Mouse (Mus musculus) gastrocnemius, adult 18-20 months (tissue): ENCODE measurements around the gene Rab3c. TPM values are rescaled to one million over a fixed set of nuclear protein-coding genes. Genes with fewer than 3 reads are reported as not detected.

Experiments used
- DNase-seq: peaks from one replicate; pipeline ENCODE4 v3.0.0; 2021; ENCODE audit warnings: low spot score
- total RNA-seq, 2 experiments: library from RNA; stranded (reverse); gene quantifications; 2 replicates each; pipeline ENCODE4 v1.2.3; 2021

Rab3c gene
- total RNA-seq, 2 experiments from 2014 or later, result not detected

DNA sequence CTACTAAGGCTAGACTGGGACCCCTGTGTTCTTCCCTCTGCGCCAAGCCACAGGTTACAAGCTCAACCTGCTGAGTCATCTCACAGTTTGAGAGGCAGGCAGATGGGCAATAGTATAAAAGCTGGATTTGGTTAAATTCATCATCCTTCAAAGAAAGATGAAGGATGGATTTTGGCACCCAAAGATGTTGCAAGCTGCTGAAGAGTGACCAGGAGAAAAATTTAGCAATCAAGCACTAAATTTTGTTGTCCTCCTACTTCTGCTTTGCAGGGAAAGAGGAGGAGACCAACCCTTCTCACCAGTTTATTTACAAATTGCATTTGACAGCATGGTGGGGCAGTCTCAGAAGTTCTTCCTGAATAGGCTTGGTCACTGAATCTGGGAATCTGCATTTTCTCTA, 90.8 kb downstream of the Rab3c start:
- DNase-seq, result no peak

GRCm38 (mm10) chr13:110184963-110185685, 95.7 kb downstream of the Rab3c start:
- no peak for DNase-seq

DNA sequence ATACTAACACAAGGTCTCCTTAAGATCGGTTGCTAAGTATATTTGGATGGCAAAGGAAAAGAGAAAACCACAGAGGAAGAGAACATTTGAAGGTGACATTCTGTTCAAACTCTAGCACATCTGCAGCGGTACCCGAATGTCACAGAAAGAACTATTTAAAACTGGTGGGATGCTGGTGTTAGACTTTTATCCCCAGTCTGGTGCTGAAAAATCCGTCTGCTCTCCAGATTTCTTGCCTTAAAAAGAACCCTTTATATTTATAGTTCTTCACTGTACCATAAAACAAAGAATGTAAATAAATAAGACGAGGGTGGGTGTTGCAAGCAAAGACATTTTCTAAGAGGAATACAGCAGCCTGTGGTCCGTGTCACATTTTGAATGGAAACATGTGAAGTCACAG, 105.1 kb downstream of the Rab3c start:
- no peak for DNase-seq

DNA sequence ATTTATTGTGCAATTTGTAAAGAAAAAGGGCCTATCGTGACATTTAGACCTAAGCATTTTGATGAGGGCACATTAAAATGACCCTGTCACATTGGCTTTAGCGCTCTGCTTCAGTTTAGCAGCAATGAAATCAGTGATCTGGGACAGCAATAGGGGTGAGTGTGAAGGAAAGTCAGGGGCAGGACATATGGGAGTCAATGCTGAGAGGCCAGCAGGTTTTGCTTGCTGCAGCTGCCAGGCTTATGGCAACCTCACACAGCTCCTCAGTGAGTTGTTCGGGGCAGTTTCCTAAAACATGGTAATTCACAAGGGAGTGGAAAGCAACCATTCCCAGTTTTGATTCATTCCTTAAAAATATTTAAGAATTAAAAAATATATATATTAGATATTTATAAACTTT, 111.1 kb downstream of the Rab3c start:
- no peak for DNase-seq

GRCm38 (mm10) chr13:110169152-110169551, 111.6 kb downstream of the Rab3c start:
- DNase-seq, result no peak

DNA sequence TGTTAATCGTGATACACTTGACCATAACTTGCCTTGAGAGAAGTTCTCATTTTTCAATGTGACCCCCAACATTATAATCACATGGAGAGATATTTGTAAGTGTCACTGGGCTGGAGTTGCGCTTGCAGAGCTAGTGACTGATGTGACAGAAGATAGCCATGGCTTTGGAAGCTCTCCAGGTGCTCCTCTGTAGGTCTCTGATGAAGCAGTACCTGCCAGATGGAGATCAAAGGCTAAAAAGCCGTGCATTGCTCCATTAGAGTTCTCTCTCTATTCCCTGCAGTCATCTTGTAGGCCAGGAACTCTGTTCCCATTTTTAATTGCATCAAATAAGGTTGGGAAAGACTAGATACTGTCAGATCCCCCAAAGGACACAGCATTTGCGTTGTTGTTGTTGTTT, 112.2 kb downstream of the Rab3c start:
- no peak for DNase-seq

- DNase-seq, result no peak
These were observed 114.0 kb downstream of the Rab3c start for GRCm38 (mm10) chr13:110166622-110167330.

GRCm38 (mm10) chr13:110159980-110160379, 120.8 kb downstream of the Rab3c start:
- no peak for DNase-seq

DNA sequence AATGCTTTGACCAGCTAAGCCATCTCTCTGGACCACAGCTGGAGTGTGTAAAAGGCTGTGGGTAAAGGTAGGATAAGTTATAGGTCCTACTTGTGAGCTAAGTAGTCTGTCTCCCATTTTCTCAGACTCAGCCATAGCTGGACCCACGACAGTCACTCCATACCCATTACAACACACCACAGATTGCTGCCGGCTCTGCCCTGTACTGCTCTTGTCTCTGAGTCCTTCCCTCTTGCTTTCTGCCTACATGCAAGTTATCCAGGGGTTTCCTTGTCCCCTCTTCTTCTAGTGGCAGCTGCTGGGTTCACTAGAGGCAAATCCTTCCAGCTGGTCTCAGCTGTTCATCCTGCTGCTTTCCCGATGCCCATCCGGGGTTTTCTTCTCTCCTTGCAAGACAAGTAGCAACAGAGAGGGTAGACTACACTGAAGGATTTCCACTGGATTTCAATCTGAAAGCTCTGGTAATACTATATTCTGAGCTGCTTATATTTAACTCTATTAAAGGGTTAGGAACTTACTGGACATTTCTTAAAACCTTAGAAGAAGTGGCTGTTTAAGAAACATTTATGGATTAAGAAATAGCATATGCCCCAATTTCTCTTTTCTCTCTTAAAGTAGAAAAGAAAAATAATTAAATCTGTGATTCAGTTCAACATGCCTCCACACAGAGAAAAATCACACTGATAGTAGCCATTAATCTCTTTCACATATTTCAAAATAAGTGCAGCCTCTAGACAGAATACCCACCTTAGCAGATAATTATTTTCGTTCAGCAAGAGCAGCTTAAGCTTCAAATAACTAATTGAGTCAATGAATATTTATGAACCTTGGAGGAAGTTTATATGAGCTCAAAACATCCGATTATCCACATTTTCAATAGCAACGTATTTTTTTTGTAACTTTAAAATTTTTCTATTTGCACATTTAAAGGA, 121.9 kb downstream of the Rab3c start:
- DNase-seq, result no peak

DNA sequence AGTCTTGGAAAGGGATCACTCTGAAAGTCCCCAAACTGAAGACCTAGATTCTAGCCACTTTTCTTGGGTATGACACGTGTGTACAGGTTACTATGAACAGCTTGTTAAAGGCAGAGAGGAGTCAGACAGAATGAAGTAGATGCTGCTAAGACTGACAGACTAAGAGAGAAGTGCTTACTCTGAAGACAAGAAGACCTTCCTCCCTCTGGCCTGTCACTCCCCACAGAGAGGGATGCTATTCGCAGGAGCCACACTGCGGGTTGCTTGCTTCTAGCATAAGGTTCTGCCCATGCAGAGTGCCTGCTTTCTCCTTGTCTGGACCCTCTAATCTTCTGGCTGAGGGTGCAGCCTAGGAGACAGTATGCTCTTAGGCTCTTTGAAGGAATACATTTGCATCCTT, 135.3 kb downstream of the Rab3c start:
- no peak for DNase-seq

DNA sequence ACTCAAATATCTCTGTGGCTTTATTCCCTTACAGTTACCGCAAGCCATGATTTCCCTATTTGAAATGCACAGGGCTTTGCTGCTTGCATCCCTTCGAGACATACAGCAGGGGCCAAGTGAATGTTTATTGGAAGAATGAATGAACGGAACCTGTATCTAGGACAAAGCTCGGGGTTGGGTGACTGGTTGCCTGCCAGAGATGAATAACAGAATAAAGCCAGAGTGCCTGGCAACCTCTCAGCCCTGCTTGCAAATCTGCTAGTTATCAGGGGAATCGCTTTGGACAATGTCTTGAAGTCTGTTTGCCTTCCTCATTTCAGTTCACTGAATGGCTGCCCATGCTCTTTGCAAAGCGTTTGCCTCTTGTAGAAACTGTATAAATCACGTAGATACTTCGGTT, 135.8 kb downstream of the Rab3c start:
- DNase-seq, result no peak

GRCm38 (mm10) chr13:110139339-110139738, 141.5 kb downstream of the Rab3c start:
- DNase-seq, result no peak

DNA sequence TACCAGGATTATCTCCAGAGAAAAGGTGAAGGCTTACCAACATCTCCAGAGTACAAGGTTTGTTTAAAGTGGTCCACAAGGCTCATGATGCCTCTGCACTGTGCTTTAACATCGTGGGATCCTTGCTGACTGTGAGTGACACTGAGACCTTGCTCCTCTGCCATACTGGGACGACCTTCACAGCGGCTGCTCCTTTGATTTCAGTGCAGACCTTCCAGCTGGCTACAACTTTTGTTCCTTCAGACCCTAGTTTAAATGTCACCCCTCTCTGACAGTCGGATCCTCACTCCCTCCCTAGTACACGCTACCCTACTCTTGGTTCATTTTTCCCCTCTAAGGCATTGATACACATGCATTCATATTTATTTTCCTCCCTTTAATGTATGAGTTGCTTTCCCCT, 142.2 kb downstream of the Rab3c start:
- DNase-seq, result no peak

GRCm38 (mm10) chr13:110127613-110128258, 153.1 kb downstream of the Rab3c start:
- DNase-seq, result no peak

DNA sequence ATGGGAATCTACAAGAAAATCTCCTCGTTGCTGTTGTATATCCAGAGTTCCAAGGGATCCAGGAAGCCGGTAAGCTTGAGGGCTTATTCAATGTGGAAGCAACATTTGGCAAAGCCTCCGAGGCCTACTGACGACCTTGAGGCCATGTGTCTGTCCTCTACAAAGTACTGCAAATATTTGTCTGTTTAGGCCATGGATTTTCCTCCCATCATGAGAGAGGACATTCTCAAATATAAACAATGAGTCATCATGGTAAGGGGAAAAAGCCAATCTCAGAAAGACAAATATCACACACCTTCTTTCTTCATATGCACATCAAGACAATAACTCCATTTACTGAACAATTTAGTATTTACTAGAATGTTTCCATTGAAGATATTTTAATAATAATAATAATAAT, 158.0 kb downstream of the Rab3c start:
- no peak for DNase-seq

DNA sequence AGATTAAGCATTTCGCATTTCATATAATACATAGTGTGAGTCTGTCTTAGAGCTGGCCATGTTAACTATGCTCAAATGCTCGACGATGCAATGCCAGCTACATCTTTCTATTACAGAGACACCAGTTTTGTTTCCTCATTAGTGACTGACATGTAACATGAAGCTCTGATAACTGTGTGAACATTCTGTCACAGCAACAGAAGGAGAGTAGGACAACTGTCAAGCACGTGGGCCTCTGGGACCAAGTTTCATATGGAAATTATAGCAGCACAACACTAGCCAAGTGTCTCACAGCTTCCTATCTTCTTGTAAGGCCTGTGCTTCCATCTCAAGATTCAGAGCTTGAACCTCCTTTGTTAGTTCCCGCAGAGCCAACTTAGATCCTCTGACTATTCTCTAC, 163.9 kb downstream of the Rab3c start:
- DNase-seq, result no peak

DNA sequence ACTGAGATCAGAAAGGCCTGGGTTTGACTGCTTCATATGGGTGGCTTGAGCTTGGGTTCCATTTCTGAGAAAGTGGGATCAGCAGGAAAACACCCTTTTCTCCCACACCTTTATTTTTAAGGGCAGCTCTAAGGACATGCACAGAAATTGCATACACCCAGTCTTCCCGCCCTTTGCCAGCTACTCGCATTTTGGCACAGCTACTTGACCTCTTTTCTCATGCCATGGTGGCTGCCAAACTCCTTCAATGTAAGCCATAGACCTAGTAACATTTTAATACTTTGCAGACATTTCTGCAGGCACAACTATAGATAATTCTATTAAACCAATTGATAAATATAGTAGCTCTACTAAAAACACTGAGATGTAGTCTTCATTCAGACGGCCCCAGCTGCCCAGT, 164.5 kb downstream of the Rab3c start:
- DNase-seq, result no peak

DNA sequence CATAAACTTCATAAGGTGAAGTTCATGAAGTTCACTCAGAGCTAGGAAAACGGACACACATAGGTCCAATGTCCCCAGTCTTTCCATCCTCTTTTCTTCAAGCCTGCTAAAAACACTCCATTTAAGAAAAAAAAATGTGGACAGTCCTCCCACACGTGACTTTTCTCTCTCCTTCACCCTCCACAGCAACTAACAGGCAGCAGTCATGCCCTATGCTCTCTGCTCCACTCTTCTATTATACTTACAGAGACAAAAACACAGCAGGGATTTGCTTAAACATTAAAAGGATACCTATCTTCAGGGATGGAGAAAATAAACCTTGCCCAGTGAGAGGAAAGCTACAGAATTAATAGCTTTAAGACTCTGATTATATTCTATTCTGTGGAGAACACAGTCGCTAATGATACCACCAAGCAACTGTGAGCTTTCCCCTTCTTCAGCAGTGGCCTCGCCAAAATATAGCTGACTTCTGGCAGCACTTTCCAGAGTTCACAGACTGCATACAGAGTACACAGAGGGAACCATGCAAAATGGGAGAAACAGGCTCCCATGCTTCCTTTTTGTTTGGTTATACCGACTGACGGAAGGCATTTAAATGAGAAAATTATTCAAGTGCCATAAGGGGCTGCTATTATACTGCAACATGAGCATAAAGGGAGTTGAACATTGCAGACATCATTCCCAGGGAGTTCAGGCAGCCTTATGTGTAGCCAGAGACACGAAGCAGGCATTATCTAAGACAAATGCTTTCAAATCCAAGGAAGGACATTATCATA, 165.7 kb downstream of the Rab3c start:
- no peak for DNase-seq

DNA sequence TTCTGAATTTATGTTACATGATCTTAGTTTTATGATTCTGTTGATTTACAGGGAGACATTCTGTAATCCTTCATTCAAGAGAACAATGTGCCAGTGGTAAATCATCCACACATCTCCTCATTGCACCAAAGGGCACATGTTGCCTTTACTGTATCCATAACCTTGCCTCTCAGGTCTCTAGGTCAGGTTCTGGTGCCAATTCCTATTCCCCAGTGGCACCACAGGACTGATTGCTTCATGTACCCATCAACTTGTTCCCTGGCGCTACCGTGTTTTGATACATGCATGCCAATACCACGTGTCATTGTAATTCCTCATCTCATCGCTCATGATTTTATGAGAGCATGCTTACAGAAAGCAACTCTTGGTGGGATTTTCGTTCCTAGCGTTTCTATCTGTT, 167.1 kb downstream of the Rab3c start:
- no peak for DNase-seq

DNA sequence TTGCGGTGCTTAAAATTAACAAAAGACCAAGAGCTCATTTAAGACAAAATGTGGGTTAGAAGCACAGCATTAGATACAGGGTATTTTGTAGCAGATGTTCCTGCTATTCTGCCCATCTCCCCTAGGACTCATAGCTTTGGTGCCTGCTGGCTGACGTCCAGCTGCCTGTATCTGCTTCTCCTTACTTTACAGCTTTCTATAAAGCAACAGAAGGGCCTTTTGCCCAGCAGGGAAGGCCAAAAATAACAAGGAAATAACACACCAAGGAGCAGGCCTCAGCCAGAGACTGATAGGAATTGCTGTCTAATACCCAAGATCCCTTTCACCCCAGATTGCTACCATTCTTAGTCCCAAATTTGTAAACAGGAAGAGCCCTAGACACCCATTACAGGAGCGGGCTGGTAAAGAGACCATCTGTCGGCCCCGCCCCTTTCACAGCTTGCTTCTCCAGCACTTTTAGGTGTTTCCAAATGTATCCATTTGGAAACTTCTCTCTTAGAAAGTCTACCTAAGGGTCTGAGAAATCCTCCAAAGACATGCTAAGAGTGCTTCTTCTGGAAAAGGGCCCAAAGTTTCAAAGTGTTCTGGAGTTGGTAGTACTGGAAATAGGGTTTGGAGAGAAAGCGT, 183.3 kb downstream of the Rab3c start:
- no peak for DNase-seq
